Mouse (Mus musculus): ENCODE results near the gene Map7.

GRCm38 (mm10) chr10:20285994-20286836 lies 137.9 kb downstream of the Map7 start:
- TF ChIP-seq CTCF (IDR thresholded peaks at IDR 0.05; ENCODE audit: low read depth, low read length) (no peak), POLR2A (IDR thresholded peaks at IDR 0.05; ENCODE audit: extremely low read depth, insufficient read depth, low read length) (no peak)

All from liver, adult 2 months (tissue).